Mouse (Mus musculus) urinary bladder, postnatal 25 days (tissue): ENCODE measurements around the gene D1Pas1.

Source experiments
- DNase-seq: peaks from one replicate; pipeline ENCODE4 v3.0.0; 2022; ENCODE audit warnings: low spot score

The D1Pas1 gene

GRCm38 (mm10) chr1:186986506-186986905 lies 19.3 kb downstream of the D1Pas1 start:
- no peak for DNase-seq

- DNase-seq, result no peak
Measured at GRCm38 (mm10) chr1:186988281-186988682, 21.1 kb downstream of the D1Pas1 start.

GRCm38 (mm10) chr1:186988822-186989221 lies 21.6 kb downstream of the D1Pas1 start:
- DNase-seq, result no peak

GRCm38 (mm10) chr1:186991473-186991872 lies 24.3 kb downstream of the D1Pas1 start:
- no peak for DNase-seq

DNA sequence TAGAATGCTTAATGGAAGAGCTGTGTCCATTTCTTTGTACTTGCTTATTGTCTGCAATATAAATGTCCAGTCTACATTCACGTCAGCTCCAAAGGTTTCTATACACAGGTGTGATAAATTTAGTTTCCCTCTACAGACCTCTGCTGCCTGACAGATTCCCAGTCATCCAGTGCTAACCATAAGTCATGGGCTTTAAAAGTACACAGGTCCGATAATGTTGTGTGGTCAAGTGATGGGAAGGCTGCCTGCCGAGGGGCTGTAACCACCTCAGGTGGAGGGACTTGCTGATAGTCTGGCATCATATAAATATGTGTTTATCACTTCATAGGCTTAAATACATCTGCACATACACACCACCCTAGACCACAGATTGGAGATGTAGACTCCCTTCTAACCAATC lies 24.9 kb downstream of the D1Pas1 start:
- DNase-seq, result no peak

- DNase-seq, result no peak
Measured at GRCm38 (mm10) chr1:186997596-186998304, 30.5 kb downstream of the D1Pas1 start.

DNA sequence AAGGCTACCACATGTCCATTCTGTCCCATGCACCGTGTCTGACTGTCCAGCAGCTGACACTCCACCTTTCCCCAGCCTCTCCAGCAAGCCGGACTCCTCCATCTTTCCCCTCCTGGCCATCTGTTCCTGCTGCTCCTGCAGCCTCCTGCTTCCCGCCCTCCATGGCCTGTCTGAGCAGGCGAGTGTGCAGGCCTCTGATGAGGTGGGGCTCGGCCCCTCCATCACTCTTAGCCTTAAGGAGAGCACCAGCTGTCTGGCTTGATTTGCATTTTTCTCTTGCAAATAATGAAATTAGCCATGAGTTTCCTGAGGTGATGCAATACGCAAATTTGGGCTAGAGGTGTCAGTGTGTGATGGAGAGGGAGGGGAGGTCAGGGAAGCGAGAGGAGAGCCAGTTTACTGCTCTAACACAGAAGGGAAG lies 36.2 kb downstream of the D1Pas1 start:
- no peak for DNase-seq

- no peak for DNase-seq
Measured at GRCm38 (mm10) chr1:187004306-187004705, 37.1 kb downstream of the D1Pas1 start.

DNA sequence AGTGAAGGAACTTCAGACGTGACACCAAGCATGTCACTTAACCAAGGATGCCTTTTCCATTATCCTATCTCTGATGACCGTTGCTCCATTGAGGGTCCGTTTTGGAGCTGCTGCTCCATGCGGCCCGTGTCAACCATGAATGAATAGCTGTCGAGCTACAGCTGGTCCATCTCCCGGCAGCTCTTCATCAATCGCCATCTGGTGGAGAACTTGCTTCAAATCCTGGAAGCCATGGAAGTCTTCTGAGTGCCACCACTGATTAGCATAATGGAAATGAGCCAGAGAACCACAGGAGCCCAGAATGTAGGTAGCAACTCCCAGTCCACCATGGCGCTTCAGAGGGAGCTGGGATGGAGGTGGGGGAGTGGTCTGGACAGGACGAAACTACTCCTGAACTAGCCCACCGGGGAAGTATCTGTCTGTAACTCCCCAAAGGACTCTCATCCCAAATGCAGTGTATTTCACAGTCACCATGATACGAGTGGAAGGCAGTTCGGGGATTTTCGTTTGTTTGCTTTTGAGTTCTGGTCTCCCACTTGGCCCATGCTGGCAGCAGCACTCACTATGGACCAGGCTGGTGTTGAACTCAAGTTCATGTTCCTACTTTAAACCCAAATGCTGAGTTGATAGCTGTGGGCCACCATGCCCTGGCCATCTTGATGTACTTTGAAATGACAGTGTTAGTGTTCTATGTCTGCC lies 39.2 kb downstream of the D1Pas1 start:
- DNase-seq, result no peak

DNA sequence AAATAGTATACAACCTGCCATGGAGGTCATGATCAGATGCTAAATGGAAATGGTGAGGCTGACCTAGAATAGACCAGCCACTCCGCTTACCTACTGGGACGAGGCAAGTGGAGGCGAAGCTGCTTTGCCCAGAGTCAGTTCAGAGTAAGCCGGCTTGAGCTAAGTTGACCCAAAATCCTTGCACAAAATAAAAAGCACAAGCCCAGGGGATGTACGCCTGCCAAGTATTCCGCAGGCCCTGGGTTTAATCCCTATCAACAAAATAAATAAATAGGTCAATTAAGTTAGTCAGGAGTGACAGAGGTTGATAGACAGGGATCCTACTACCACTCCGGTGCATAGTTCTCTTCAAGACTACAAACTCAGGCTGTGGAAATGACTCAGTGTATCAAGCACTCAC lies 41.0 kb downstream of the D1Pas1 start:
- DNase-seq, result no peak

GRCm38 (mm10) chr1:187010071-187010470 lies 42.9 kb downstream of the D1Pas1 start:
- DNase-seq, result no peak

DNA sequence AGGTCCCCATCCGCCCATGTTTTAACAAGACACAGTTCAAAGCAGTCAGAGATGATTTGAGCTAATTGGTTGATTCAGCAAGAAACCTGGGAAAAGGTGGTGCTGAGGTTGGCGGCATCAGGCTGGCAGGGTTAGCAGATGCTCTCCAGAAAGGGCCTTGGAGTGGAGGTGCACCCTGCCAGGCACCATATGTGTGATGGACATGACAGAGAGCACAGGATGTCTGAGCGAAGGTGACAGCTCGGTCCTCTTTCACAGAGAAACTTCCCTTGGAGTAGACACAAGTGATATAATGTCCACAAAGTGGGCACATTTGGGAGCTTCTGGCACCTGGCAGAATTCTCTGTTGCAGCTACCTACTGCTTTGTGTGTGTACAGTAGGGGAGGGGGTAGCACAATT lies 44.4 kb downstream of the D1Pas1 start:
- DNase-seq, result no peak

DNA sequence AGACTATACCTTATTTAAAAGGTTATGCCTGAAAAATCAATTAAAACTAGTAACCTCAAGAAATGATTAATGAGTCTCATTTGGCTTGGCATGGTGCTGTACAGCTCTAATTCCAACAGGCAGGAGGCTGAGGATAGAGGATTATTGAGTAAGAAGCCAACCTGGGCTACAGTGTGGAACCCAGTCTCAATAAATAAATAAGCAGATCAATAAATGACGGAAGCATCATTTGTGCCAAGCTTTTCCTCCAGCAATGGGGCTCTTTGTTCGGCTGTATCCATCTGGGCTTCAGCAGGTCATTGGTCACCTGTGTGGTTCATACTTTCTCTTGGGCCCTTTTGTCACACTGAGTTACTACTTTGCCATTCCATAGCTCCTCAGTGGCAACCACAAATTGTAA lies 46.9 kb downstream of the D1Pas1 start:
- DNase-seq, result no peak

- no peak for DNase-seq
Measured at GRCm38 (mm10) chr1:187015673-187016072, 48.5 kb downstream of the D1Pas1 start.

DNA sequence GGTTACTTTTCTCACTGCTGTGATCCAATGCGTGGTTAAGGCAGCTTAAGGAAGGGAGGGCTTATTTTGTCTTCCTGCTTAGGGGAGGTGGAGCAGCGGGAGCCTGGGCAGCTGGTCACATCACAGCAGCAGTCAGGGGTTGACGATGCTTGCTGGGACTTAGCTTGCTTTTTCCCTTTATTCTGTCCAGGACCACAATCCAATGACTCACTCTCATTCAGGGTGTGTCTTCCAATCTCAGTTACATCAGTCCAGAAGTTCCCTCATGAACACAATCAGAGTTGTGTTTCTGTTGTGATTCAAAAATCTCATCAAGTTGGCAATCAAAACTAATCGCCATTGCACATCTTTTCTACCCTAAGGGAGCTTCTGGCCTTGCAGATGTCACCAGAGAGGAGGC lies 48.9 kb downstream of the D1Pas1 start:
- DNase-seq, result no peak

DNA sequence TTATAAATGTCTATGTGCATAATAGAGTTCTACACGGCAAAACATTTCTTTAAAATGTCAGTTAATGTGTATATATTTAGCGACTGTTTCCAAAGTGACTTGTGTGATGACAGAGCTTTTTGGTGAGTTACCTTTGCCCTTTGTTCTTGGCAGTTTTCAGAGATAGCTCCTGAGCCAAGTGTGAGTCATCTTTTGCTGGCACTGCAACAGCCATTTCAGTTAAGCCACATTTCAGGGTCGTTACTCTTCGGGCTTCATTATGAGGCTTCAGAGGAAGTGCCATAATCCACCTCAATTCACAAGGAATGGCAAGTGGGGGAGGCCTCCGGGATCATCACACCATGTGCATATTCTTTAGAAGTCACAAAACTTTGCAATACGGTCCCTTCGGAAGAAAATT lies 52.8 kb downstream of the D1Pas1 start:
- no peak for DNase-seq
